Mouse (Mus musculus): Measurements from ENCODE around the gene Gm5478. TPM values are rescaled to one million over a fixed set of nuclear protein-coding genes. Genes with fewer than 3 reads are reported as not detected.

Gm5478 gene
- polyA plus RNA-seq (2017; shearing (Covaris generic)): not detected

DNA sequence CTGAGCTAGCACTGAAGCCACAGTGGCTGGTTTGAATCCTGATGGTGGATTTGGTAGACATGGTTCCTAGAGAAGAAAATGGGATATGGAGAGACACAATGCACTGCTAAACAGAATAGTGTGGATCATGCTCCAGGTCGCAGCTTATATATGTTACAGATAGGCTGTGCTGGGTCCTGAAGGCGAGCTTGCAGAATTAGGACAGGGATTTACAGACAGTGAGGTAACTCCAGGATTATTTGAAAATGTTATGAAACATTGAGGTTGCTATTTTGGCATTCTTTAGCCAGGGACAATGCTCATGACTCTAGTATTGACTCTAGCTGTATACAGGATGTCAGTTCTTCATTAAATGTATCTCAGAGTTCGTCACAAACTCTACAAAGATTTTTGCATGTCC, at the start of gene Gm5478:
Gene Gm5478, minus strand, starts transcription at position 101 of the 400 bp plus-strand sequence.

GRCm38 (mm10) chr15:101694207-101694606, 47.0 kb upstream of the Gm5478 start, which contains the start of gene Krt6a:
Krt6a (minus strand) TSS chr15:101694307.

DNA sequence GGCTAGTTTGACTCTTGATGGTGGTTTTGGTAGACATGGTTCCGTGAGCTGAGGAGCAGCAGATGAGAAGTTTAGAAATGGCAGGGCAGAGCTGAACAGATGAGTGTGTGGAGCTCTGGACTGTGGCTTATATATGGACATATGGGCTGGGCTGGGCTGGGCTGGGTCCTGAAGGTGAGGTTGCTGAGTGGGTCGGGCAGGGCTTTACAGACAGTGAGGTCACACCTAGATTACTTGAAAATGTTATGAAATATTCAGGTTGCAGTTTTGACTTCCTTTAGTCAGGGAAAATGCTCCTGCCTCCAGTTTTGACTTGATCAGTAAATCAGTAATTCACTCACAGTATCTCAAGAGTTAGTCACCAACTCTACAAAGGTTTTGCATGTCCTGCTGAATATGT, 33.0 kb upstream of the Gm5478 start, which contains the start of gene Krt6b:
Gene Krt6b, minus strand, starts transcription at position 101 of the 400 bp plus-strand sequence.

DNA sequence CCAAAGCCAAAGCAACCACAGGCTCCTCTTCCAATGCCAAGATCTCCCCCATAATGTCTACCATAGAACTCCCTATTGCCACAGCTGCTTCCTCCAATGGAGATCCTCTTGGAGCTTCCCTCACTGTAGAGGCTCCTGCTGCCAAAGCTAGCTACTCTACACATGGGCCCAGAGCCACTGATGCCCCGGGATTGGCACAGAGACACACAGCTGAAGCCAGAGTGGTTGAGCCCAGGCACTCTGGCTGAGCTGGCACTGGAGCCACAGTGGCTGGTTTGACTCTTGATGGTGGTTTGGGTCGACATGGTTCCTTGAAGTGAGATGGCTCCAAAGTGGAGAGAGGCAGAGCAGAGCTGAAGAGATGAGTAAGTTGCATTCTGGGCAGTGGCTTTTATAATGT, 19.3 kb downstream of the Gm5478 start, which contains the start of gene Gm5414:
Gene Gm5414, minus strand, starts transcription at position 305 of the 400 bp plus-strand sequence.

Other genes with a start within 250 kb of the Gm5478 start
- 0.07 TPM for gene Krt7, start 236.3 kb downstream of the Gm5478 start, polyA plus RNA-seq (2017; shearing (Covaris generic))
- 0.16 TPM for gene Krt87, start 208.6 kb downstream of the Gm5478 start, polyA plus RNA-seq (2017; shearing (Covaris generic))
- not detected for gene Krt88, start 199.6 kb downstream of the Gm5478 start, polyA plus RNA-seq (2017; shearing (Covaris generic))
- not detected for gene Krt81, start 183.6 kb downstream of the Gm5478 start, polyA plus RNA-seq (2017; shearing (Covaris generic))
- gene Krt86, start 173.9 kb downstream of the Gm5478 start, polyA plus RNA-seq (2017; shearing (Covaris generic)): not detected
- 2.7 TPM for gene Krt83, start 155.9 kb downstream of the Gm5478 start, polyA plus RNA-seq (2017; shearing (Covaris generic))
- gene Gm49425, start 130.1 kb downstream of the Gm5478 start, polyA plus RNA-seq (2017; shearing (Covaris generic)): not detected
- gene Krt84, start 114.6 kb downstream of the Gm5478 start, polyA plus RNA-seq (2017; shearing (Covaris generic)): 0.14 TPM
- not detected for gene Krt82, start 96.7 kb downstream of the Gm5478 start, polyA plus RNA-seq (2017; shearing (Covaris generic))
- not detected for gene Krt90, start 84.4 kb downstream of the Gm5478 start, polyA plus RNA-seq (2017; shearing (Covaris generic))
- 0.18 TPM for gene Krt75, start 73.5 kb downstream of the Gm5478 start, polyA plus RNA-seq (2017; shearing (Covaris generic))
- gene Gm5414, start 19.2 kb downstream of the Gm5478 start, polyA plus RNA-seq (2017; shearing (Covaris generic)): not detected
- gene Krt6b, start 32.9 kb upstream of the Gm5478 start, polyA plus RNA-seq (2017; shearing (Covaris generic)): not detected
- not detected for gene Krt6a, start 46.9 kb upstream of the Gm5478 start, polyA plus RNA-seq (2017; shearing (Covaris generic))
- not detected for gene Krt5, start 65.5 kb upstream of the Gm5478 start, polyA plus RNA-seq (2017; shearing (Covaris generic))
- not detected for gene Krt71, start 95.7 kb upstream of the Gm5478 start, polyA plus RNA-seq (2017; shearing (Covaris generic))
- not detected for gene Krt72, start 139.1 kb upstream of the Gm5478 start, polyA plus RNA-seq (2017; shearing (Covaris generic))
- gene Krt73, start 155.0 kb upstream of the Gm5478 start, polyA plus RNA-seq (2017; shearing (Covaris generic)): not detected
- gene Krt2, start 170.8 kb upstream of the Gm5478 start, polyA plus RNA-seq (2017; shearing (Covaris generic)): not detected
- 0.34 TPM for gene Krt1, start 203.4 kb upstream of the Gm5478 start, polyA plus RNA-seq (2017; shearing (Covaris generic))
- 0.10 TPM for gene Krt77, start 222.3 kb upstream of the Gm5478 start, polyA plus RNA-seq (2017; shearing (Covaris generic))
- not detected for gene Krt76, start 245.5 kb upstream of the Gm5478 start, polyA plus RNA-seq (2017; shearing (Covaris generic))